Mouse (Mus musculus): ENCODE data around the gene Mrc2. TPM values are rescaled to one million over a fixed set of nuclear protein-coding genes. Genes with fewer than 3 reads are reported as not detected.

Gene Mrc2
- polyA plus RNA-seq, 1 experiment: not detected

DNA sequence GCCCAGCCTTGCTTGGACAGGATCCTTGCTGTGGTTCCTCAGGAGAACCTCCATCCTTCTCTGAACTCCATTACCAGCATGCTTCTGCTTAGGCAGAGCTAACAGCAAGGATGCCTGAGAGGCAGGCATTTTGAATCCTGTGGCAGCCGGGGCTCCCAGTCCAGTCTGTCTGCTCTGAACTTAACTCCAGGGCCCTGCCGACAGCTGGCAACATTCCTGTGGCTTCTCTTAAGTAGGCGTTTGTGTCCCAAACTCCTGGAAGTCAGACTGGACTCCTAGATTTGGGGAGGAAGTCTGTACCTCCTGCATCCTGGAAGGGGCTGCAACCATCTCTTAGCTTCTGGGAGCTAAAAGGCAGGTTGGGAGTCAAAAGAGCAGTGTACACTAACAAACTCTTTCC, 3.0 kb upstream of the Mrc2 start:
- no peak for TF ChIP-seq GATA1 (IDR thresholded peaks at IDR 0.05; ENCODE audit: low read length)

DNA sequence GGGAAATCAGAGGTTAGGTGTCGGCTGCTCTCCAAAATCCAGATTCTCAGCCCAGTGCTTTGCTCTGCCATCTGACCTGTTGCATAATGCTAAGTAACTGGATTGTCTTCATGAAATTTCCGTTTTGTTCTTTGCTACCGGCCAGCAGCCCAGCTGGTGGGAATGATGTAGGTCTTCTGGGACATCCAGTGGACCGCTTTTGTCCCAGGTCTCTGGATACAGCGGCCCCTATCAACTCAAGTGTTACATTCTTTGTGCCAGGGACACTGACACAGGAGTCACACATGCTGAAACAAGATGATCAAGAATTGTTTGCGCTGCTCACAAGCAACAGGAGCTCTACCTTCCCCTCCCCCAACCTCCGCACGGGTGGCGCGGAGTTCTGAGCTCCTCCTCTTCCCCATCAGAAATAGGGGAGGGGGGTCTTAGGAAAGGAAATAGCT, 741 bp upstream of the Mrc2 start:
- TF ChIP-seq GATA1 (IDR thresholded peaks at IDR 0.05; ENCODE audit: low read length): no peak

GRCm38 (mm10) chr11:105293101-105293581, 698 bp downstream of the Mrc2 start:
- TF ChIP-seq GATA1 (IDR thresholded peaks at IDR 0.05; ENCODE audit: low read length): no peak

DNA sequence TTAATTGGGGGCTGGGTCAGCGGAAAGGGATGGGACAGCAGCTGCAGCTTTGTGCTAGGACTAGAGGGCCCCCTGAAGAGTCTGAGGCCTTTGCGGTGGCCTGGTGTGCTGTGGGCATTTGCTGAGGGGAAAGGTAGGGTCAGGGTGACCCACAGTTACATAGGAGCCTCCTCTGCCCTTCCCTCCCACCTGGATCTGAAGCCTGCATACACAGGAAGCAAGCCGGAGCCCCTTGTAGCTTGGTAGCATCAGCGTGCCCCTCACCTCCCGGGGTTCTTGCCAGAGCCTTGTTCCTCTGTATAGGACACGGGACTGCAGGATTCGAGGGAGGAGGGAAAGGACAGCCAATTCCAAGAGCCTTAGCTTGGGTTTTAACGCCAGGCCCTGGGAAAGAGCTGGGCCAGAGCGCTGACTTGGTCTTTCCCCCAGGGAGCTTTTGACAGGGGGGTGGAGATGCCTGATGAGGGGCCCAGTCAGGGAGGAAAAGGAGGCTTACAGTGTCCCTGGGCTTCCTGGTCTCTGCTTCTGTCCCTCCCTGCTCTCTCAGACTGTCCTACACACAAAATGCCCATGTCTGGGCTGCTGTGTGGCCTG, 1.6 kb downstream of the Mrc2 start:
- no peak for TF ChIP-seq GATA1 (IDR thresholded peaks at IDR 0.05; ENCODE audit: low read length)

DNA sequence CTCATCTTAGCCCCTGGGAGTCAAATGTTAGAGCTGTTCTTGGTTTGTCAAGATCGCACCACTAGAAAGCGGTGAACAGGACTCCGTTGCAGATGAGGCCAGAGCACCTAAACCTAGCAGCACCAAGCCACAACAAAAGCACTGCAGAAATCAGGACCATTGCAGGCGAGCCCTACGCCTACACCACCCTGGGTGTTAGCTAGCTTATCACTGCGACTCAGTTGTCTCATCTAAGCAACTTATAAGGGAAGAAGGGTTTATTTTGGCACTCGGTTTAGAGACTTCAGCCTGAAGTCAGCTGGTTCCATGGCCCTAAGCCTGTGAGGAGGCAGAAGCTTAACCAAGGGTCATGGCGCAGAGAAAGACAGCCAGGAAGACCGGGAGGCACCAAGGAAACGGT, 3.6 kb downstream of the Mrc2 start:
- no peak for TF ChIP-seq GATA1 (IDR thresholded peaks at IDR 0.05; ENCODE audit: low read length)

DNA sequence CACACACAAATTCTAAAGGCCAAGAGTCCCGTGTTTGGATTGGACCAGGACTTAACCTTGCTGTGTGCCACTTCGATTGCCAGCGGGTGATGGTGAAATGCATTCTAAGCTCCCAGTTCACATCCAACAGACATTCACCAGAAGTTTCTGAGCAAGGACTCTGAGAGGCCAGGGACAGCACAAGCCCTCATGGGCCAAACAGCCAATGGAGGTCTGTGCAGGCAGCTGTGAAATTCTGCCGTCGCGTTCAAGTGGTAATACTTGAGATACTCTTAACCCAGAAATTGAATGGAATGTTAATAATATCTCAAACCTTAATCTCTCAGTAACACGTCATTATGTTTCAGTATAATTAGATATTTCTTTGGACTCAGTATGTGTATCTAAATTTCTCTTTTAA, 17.8 kb downstream of the Mrc2 start:
- TF ChIP-seq GATA1 (IDR thresholded peaks at IDR 0.05; ENCODE audit: low read length): no peak

GRCm38 (mm10) chr11:105311291-105311975, 19.0 kb downstream of the Mrc2 start:
- no peak for TF ChIP-seq GATA1 (IDR thresholded peaks at IDR 0.05; ENCODE audit: low read length)

DNA sequence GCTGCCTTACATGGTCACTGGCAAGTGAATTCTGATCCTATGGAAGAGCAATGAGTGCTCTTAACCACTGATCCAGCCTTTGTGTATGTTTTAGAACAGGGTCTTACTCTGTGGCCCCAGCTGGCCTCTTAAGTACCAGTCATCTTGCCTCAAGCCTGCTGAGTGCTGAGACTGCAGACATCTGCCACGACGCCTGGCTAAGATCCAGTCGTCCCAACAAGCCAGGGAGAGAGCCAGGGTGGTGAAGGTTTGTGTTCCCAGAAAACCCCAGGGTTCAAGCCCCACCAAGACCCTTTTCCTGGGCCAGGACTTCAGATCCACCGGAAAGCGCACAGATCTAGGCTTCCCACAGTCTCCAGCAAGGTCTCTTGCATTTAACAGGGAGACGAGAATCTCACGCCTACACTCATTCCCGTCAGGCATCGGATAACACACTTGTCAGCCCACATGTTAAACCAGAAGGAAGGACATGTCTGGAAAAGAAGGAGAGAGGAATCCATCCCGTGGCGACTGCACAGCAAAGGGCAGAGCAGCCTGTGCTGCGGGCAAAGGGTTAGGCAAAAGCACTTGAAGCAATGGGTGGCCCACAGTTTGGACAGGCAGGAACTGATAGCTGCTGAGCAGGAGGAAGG, 20.0 kb downstream of the Mrc2 start:
- no peak for TF ChIP-seq GATA1 (IDR thresholded peaks at IDR 0.05; ENCODE audit: low read length)

DNA sequence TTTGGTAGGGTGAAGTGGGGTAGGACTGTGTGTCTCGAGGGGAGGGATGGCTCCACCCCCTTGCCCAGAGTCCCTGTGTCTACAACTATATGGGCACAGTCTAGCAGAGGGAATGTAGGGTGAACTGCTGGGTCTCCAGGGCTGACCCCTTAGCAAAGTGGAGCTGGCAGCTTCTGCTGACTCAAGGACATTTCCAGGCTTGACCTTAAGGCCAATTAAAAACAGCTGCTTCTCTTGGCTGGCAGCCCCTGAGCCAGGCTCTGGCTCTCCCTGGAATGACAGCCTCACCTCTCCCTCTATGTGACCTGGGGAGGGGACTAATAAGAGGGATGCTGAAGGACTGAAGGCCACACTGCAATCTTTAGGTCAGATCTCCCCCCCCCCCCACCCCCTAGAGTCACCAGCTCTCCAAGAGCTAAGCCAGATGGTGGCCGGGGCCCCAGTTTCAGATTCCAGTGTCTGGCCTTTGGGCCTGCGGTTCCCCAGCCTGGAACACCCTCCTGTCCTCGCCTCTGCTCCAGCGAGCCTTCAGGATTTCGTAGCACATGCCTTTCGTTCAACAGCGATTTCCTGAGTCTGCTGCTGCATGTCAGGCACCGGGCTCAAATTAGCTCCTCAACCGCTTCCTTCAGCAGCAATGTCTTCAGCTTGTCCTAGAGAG, 20.7 kb downstream of the Mrc2 start:
- TF ChIP-seq GATA1 (IDR thresholded peaks at IDR 0.05; ENCODE audit: low read length): no peak

DNA sequence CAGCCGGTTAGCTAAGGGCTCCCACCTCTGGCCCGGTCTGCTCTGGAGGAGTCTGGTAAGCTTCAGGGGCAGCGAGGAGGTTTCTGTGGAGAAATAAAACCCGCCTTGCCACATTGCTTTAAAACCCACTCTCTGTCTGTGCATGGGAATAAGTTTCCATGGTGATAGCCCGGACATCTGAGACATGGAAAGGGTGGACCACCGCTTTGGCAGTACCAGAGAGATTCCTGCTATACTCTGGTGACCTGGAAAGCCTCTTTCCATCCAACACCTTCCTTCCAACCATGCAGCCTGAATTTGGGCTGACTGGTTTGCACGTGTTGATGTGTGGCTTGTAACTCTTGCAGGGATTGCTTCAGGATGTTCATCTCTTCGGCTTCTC, 21.2 kb downstream of the Mrc2 start:
- no peak for TF ChIP-seq GATA1 (IDR thresholded peaks at IDR 0.05; ENCODE audit: low read length)

DNA sequence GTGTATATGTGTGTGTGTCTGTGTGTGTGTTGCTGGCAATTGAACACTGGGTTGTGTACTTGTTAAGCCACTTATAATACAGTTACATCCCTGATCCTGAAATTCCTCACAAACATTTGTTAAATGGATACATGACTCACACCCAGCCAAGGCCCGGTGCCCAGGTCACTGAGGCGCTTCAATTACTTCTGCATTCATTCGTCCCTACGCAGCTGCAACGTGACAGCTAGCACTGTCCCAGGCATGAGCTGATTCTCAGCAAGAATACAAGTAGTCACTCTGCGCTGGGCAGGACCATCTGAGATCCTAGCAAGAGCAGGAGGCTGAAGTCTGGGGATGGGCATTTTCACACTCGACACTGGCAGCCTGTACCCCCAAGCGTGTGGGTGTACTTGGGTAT, 22.9 kb downstream of the Mrc2 start:
- no peak for TF ChIP-seq GATA1 (IDR thresholded peaks at IDR 0.05; ENCODE audit: low read length)

DNA sequence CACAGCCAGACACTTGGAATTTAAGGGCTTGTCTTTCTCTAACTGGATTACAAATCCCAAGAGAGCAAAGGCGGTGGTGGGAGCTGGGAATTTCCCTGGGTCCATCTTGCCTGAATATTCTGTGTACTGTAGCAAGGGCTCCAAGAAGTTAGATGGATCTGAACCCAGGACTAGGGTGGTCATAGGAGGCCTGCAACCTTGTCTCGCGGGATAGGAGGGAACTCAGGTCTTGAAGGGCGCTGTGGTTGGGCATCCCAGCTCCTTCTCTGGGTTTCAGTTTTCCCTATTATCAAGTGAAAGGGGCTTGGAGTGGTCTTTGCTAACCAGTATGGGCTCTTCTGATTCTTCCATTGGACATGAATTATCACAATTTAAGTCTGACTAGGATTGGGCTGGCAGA, 23.7 kb downstream of the Mrc2 start:
- TF ChIP-seq GATA1 (IDR thresholded peaks at IDR 0.05; ENCODE audit: low read length): no peak

- no peak for TF ChIP-seq GATA1 (IDR thresholded peaks at IDR 0.05; ENCODE audit: low read length)
Measured at GRCm38 (mm10) chr11:105317769-105318168, 25.3 kb downstream of the Mrc2 start.

GRCm38 (mm10) chr11:105321090-105321489, 28.6 kb downstream of the Mrc2 start:
- no peak for TF ChIP-seq GATA1 (IDR thresholded peaks at IDR 0.05; ENCODE audit: low read length)

DNA sequence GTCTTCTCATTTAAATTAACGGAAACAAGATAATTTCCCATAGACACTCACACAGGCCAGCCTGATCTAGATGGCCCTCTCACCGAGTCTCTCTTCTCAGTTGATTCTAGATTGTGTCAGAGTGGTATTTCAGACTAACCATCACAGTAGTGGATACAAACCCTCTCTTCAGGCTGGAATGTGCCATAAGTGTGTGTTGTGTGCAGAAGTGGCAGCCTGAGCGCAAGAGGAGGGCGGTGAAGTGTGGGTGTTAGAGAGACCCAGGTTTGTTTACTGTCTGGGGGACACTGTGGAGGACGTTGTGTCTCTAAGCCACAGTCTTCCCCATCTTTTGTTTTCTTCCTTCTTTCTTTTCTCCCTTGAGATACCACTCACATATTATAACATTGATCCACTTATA, 31.1 kb downstream of the Mrc2 start:
- no peak for TF ChIP-seq GATA1 (IDR thresholded peaks at IDR 0.05; ENCODE audit: low read length)

DNA sequence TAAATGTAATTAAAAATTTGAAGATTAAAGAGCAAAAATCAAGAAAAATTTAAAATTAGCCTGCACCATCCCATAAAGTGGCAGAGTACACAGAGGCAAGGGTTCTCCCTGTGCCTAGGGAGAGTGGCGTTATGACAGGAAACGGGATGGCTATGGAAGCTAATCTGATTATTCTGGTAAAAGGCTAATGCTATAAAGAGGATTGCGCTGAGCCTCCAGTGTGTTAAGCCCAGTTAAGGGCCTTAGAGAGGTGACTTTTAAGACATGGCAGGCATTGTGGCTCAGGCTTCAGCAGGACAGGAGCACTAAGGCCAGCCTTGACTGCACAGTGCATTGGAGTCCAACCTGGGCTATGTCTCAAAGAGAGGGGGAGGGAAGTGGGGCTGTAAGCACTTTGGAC, 34.7 kb downstream of the Mrc2 start:
- TF ChIP-seq GATA1 (IDR thresholded peaks at IDR 0.05; ENCODE audit: low read length): no peak
